Mouse (Mus musculus) regulatory T cell (primary cell): ENCODE results near the gene Rab6b.

Source experiments
- in situ Hi-C: fragments of 300-600 bp; cut with MboI, MseI; formaldehyde crosslinking; loops from one replicate; pipeline ENCODE4 v1.15.1; 2025; ENCODE audit warnings: high pct_unique_total_duplicates

The Rab6b gene

DNA sequence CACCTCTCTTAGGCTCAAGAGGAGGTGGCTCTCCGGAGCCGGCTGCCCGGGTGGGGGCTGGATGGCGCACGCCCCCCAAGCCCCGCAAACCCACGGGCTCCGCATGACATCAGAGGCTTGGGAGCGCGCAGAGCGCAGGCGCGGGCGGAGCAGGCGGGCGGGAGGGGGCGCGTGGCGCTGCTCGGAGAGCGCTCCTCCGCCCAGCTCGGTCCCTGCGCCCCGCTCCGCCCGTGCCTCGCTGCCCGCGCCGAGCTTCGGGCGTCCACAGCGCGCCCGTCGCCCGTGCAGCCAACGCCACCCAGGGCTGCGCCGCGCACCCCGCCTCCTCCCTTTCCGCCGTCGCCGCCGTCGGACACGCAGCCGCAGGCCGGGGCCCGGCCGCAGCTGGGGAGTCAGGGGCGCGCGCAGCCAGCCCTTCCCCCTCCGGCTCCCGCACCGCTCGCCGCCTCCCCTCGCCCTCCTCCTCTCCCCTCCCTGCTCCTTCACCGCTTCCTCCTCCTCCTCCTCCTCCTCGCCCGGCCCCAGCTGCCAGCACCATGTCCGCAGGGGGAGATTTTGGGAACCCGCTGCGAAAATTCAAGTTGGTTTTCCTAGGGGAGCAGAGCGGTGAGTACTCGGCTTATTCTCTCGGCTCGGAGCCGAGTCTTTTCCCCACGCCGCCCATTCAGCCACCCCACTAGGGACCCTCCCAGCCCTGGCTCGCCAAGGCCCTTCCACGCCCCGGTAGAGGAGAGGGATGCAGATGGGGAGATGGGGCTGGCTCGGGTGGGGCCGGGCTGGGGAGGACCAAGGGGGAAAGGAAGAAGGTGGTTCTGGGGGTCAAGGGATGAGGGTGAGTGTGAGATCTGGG is at the start of gene Rab6b:
Rab6b (plus strand) TSS at position 167 of the 850 bp plus-strand sequence.
- in situ Hi-C loops: loop anchor here (5.0 kb wide), 1 partner anchor 255 kb away; the partner anchor contains the start of gene Cdv3

DNA sequence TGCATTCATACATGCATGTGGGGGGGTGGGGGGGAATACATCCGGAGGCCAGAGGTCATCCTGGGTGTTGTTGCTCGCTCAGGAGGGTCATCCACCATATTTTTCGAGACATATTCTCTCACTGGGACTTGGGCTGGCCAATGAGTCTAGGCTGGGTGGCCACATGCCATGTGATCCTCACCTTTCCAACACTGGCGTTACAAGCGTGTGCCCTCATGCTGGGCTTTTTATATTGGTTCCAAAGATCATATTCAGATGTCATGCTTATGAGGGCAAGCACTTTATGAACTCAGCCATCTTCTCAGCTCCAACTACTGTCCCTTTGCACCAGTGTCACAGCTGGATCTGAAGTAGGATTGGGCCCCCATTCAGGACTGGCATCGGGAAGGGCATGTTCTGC is 48.0 kb upstream of the Rab6b start:
- in situ Hi-C loops: no loop called here

DNA sequence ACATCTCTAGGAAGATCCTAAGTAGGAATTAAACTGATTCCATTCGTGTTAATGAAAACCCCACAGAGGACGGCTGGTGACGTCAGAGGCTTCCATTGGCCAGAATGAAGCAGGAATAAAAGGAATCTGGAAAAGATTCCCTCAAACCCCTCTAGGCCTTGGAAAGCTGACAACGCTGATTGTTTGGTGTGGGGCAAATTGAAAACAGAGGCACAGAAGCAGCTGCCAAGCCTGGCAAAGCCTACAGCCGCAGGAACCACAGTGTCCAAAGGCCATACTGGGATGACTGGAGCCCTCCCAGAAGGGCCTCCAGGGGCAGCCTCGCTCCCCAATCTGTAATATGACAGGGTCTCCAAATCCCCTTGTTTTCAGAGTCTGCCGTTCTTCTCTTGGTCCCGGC is 44.7 kb upstream of the Rab6b start:
- in situ Hi-C loops: no loop called here

DNA sequence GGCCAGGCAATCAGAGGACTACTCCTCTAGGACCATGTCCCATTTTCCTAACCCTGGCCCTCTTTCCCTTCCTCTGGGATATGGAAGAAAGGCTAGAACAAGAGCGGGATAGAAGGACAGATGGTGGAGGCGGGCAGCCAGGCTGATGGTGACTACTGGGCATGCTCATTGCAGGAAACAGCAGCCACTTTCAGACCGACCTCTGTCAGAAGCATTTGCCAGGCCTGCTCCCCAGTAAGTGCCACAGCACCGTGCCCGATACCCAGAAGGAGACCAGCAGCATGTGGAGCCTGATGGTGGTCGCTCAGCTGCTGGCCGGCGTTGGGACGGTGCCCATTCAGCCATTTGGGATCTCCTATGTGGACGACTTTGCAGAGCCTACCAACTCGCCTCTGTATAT is 43.9 kb upstream of the Rab6b start:
- in situ Hi-C loops: no loop called here

- in situ Hi-C loops: no loop called here
Observed at GRCm38 (mm10) chr9:103068769-103069168, 42.8 kb upstream of the Rab6b start.

DNA sequence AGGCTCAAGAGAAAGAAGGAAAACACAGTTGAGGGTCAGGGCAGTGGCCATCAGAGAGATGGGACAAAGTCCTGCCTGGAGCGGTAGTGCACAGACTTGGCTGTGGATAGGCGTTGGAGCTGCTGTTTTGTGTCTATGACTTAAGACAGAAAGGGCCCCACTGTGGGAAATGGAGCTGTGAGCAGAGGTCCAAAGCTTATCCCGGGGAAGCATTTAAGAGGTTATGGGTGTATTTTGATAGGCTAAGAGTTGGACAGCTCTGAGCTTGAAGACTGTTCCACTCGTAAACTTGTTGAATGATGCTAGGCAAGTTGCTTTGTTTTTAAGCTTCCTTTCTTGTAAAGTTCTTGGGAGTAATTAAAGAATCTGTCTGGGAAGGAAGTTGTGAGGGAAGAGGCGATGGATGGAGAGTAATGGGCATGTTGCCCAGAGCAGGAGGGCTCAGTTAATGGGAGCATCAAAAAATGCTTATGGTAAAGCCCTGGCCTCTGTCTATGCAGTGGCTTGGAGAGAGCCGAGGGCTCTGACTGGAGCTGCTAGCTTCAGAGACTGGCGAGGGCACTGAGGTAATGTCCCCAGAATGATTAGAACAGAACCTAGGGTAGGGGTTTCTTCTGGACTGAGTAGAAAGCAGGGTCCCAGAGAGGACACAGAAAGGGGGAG is 39.9 kb upstream of the Rab6b start:
- in situ Hi-C loops: no loop called here

DNA sequence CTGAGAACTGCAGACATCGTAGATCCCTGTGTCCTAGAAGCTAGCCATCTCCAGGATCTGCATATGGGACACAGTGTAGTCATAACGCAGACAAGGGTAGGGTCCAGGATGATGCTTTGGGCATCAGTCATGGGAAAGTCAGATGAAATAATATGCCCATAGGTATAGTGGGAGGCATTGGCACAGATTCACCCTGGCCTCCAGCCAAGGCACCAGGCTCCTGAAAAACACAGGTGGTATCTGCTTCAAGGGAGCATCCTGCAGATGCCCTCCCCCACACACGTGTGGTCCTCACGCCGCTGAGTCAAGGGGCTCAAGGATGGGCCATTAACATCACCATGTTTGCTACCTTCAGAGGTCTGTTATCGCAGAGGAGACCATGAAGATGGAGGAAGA is 39.4 kb upstream of the Rab6b start:
- in situ Hi-C loops: no loop called here

DNA sequence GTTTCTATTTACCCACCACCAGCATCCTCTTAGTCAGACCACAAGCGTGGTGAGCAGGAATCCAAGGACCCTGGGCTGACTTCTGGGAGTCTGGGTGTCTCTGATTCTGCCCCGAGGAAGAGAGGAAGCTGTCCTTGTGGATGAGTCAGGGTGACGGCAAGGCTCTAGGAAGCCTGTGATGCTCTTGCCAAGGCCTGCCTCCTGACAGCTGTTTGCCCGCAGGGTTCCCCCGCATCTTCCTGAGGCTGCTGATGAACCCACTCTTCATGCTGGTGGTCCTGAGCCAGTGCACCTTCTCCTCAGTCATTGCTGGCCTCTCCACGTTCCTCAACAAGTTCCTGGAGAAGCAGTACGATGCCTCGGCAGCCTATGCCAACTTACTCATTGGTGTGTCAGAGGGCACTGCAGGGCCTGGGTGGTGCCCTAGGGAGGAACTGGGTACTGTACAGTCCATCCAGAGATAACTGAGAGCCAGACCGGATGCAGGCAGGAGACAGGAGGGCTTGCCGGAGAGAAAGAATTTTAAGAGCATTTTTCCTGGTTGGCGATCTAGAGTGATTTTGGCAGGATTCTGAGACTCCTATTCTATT is 38.6 kb upstream of the Rab6b start:
- in situ Hi-C loops: no loop called here

DNA sequence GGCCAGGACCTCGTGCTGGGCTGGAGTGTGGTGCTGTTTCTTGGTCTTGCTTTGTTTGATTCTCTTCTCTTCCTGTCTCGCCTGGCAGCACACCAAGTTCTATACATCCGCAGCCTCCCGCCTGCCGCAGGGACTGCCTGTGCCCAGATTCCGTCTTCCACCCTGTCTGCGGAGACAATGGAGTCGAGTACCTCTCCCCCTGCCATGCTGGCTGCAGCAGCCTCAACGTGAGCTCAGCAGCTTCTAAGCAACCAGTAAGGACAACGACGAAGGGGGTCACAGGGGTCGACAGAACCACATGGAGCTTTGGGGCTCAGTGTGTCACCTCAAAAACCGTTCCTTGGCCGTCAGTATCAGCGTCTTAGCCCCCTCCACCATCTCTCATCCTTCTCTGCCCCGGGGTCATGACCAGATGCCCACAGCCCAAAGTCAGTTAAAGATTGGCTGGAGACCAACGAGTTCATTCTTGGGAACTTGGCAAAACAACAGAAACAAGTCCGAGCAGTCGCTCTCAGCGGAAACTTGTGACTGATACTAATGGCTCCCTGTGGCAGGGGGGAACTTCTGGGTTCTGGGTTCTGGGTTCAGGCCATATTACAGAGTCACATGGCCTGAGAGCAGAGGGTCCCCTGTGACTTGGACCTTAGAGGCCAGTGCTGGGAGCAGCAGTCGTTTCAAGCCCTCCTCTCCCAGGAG is 34.6 kb upstream of the Rab6b start:
- in situ Hi-C loops: no loop called here

DNA sequence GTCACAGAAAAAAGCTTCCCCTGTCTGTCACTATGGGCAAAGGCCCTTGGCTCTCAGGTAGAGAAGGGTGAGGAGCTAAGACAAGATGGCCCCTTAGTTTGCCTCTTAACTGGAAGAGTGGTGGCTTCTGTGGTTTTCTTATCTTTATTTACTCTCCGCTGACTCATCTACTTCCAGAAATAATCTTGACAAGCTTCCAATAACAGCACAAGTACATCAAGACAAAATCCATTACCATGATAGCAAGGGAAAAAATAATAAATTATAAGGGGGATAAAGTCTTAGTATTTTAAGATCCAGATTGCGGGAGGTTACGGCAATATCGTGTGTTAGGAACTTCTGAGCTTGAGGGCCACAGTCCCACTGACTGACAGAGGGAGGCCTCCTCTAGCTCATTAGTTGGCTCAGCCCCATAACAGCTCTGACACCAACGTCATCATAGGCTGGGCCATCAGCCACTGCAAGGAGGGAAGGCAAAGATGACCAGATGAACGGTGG is 33.3 kb upstream of the Rab6b start:
- in situ Hi-C loops: no loop called here

DNA sequence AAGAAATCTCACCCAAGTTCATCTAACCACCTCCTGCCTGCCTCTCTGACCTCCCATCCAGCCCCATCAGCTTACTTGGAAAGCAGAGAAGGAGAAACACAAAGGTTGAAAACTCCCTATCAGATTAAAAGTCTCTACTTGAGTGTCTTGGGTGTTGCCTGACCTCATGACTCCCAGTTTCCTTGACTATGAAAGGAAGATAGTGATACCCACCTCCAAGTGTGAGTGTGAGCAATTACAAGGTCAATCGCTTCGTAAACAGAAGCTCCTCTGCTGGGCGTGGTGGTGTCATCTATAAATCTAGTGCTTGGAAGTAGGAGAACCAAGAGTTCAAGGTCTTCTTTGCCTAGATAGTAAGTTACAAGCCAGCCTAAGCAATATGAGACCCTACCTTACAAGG is 31.4 kb upstream of the Rab6b start:
- in situ Hi-C loops: no loop called here

DNA sequence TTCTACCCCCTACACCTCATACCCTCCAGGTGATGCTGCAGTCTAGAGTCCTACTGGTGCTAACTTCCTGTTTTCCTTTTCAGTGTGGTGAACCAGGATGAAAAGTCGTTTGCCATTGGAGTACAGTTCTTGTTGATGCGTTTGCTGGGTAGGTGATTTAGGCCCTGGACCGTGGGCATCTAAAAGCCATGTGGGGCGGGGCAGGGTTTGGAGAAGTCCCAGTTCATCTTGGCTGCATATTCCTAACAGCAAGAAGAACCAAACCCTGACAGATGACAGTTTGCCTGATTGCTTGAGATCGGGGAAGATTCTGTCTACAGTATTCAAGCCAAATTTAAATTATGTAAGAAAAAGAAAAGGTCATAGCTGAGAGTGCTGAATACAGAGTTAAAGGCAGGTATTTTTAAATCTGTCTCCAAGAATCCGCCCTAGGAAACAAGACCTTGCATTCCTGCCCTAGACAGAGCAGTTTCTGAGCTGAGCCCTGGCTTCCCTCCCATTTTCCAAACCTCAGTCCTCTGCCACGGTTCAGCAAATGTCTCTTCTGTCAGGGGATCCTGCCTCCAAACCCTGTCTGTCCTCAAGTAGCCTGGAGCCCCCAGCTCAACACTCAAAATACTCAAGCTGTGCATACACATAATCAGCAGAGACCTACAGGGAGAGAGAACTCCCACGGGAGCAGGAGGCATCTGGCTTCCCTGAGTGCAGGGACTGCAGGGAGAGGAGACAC is 29.2 kb upstream of the Rab6b start:
- in situ Hi-C loops: no loop called here

DNA sequence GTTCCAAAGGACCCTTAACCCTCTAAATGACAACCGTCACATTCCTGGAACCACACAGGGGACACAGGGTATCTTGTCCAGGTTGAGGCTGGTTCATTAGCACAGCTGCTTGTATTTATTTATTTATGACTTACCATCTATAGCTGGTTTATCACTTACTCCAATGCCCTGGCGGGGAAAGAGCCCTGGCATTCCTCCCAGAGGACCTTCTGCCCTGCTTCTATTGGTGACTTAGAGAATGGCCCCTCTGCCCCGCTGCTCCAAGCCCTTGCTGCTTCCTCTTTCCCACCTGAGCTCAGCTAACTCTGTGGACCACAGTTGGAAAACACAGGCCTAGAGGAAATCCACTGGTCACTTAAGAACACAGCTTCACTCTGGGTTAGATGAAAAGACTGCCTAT is 28.2 kb upstream of the Rab6b start:
- in situ Hi-C loops: no loop called here

DNA sequence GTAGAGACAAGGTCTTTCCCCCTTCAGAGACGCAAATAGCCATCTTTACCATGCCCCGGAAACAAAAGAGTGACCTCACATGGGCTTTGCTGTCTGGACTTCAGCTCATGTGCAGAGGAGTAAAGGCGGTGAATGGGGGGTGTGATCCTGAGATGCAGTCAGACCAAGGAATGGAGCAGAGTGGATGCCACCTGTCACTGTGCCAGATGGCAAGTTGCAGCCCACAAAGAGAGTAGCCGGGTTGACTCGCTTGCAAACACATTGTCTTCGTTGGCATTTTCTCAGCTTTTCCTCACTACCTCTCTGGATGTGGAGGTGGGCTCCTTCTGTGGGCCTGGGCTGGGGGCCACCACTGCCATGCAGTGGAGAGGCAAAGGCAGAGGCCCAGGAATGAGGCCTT is 24.9 kb upstream of the Rab6b start:
- in situ Hi-C loops: no loop called here

- in situ Hi-C loops: no loop called here
Observed at GRCm38 (mm10) chr9:103087301-103087700, 24.3 kb upstream of the Rab6b start.

DNA sequence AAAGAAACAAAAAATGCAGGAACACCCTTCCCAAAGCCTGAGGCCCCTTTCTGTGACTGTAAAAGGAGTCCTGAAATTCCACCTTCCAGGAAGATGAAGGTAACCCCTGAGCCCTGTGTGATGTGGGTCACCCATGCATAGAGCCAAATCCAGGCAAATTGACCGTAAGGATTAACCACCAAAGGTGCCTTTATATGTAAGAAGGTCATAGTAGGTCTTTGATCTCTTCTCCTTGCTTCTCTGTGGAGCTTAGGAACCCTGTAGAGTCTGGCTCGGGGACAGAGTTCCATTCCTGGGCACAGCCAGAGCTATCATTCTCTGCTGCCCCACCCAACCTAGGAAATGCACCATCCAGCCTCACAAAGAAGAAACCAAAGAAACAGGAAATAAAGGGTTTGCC is 22.9 kb upstream of the Rab6b start:
- in situ Hi-C loops: no loop called here

- in situ Hi-C loops: loop anchor here (5.0 kb wide), 1 partner anchor 212 kb away; no protein-coding TSS in a partner anchor
Observed at GRCm38 (mm10) chr9:103090116-103090875, 21.3 kb upstream of the Rab6b start.

GRCm38 (mm10) chr9:103091039-103091883 is 20.3 kb upstream of the Rab6b start:
- in situ Hi-C loops: loop anchor here (5.0 kb wide), 1 partner anchor 211 kb away; no protein-coding TSS in a partner anchor

- in situ Hi-C loops: loop anchor here (5.0 kb wide), 1 partner anchor 210 kb away; no protein-coding TSS in a partner anchor
Observed at GRCm38 (mm10) chr9:103092248-103092647, 19.3 kb upstream of the Rab6b start.
